Mouse (Mus musculus) retina, adult 2 months (tissue): ENCODE data around the gene Shprh.
"Not testable (repeated sequence)": the region's sequence is repeated elsewhere in the genome, so short reads cannot be mapped to it uniquely, and the experiment has no call there.

Experiments
- DNase-seq: peaks from one replicate; pipeline ENCODE4 v3.0.0-alpha.2; 2012; ENCODE audit warnings: low read depth, low spot score

The Shprh gene

GRCm38 (mm10) chr10:11148884-11149741 is at the start of gene Shprh:
TSS of gene Shprh (plus strand) at chr10:11149427.
- DNase-seq, result peak; percentile 99

GRCm38 (mm10) chr10:11121781-11122180 is 27.4 kb upstream of the Shprh start:
- no peak for DNase-seq

- DNase-seq, result no peak
These were observed 3.6 kb upstream of the Shprh start for GRCm38 (mm10) chr10:11145580-11145979.

GRCm38 (mm10) chr10:11148446-11148845 is 781 bp upstream of the Shprh start:
- DNase-seq, result no peak

GRCm38 (mm10) chr10:11149742-11150125 is 507 bp downstream of the Shprh start:
- DNase-seq, result no peak

- DNase-seq, result no peak
These were observed 2.4 kb downstream of the Shprh start for GRCm38 (mm10) chr10:11151644-11152043.

- no peak for DNase-seq
These were observed 7.8 kb downstream of the Shprh start for GRCm38 (mm10) chr10:11157039-11157438.

GRCm38 (mm10) chr10:11164537-11164936 is 15.3 kb downstream of the Shprh start:
- no peak for DNase-seq

- DNase-seq, result no peak
These were observed 21.0 kb downstream of the Shprh start for GRCm38 (mm10) chr10:11170252-11170651.

GRCm38 (mm10) chr10:11171615-11172014 is 22.4 kb downstream of the Shprh start:
- DNase-seq, result no peak

GRCm38 (mm10) chr10:11172519-11172918 is 23.3 kb downstream of the Shprh start:
- no peak for DNase-seq

GRCm38 (mm10) chr10:11175801-11176482 is 26.7 kb downstream of the Shprh start:
- no peak for DNase-seq

- no peak for DNase-seq
These were observed 30.9 kb downstream of the Shprh start for GRCm38 (mm10) chr10:11180077-11180476.

- DNase-seq, result no peak
These were observed 48.1 kb downstream of the Shprh start for GRCm38 (mm10) chr10:11197341-11197740.

- DNase-seq, result no peak
These were observed 49.1 kb downstream of the Shprh start for GRCm38 (mm10) chr10:11198346-11198745.

GRCm38 (mm10) chr10:11199980-11200379 is 50.8 kb downstream of the Shprh start:
- no peak for DNase-seq

- not testable (repeated sequence) for DNase-seq
These were observed 56.7 kb downstream of the Shprh start for GRCm38 (mm10) chr10:11205883-11206282.

- no peak for DNase-seq
These were observed 59.4 kb downstream of the Shprh start for GRCm38 (mm10) chr10:11208670-11209069.

GRCm38 (mm10) chr10:11212003-11212402 is 62.8 kb downstream of the Shprh start:
- no peak for DNase-seq

- no peak for DNase-seq
These were observed 77.2 kb downstream of the Shprh start for GRCm38 (mm10) chr10:11226442-11226841.

- DNase-seq, result no peak
These were observed 80.4 kb downstream of the Shprh start for GRCm38 (mm10) chr10:11229545-11230178.

GRCm38 (mm10) chr10:11233208-11233607 is 84.0 kb downstream of the Shprh start:
- no peak for DNase-seq
